In the genomic region with DNA sequence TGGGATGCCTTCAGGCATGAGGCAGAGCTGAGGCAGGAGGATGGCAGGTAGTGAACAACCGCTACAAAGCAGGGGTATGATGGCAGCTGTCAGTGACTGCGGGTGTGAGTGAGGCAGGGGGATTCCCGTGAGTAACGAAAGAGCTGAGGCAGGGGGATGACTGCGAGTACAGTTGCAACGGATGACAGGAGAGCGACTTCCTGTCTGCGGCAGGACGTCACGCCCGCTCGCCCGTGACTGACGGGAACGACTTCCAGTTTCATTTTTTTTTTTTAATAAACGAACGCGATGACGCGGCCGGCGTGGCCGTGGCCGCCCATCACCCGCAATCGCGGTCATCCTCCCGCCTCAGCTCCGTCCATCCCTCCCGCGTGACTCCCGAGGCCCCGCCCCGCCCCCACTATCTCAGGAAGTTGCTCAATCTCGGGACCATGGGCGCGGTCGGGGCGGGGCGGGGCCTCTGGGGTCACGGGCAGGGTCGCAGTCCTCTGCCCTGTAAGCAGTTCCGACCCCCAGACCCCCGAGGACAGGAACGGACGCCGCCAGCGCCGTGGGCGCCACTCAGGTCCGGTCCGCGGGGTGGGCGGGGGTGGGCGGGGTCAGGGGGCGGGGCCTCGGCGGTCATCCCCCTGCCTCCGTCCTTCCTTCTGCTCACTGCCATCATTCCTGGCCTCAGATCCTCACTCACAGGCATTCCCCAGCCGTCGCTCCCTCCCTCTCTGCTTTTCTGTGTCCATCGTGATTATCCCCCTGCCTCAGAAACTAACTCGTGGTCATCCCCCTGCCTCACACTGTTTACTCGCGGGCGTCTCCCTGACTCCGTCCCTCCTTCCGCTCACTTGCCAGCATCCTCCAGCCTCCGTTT, we compare ENCODE assay signal across 8 mouse cellular contexts. TPM values are rescaled to one million over a fixed set of nuclear protein-coding genes. Genes with fewer than 3 reads are reported as not detected.
DNase-seq lines count a peak whose midpoint lies in the region; ATAC-seq lines count a peak whose summit lies in the region.

Gene Il3ra (plus strand): TSS at position 328 of the 865 bp plus-strand sequence.

- WGBS in limb, embryonic 10.5 days: 3% methylated on average over 67 of the region's 69 CpGs
- 5% methylated on average over 61 of the region's 69 CpGs for WGBS in midbrain, embryonic 11.5 days

- H3K4me1 ChIP-seq in limb, embryonic 10.5 days: peaks cover 4% of the 10 kb centered on the region; the same call in 1 of the 2 replicates
- H3K4me1 ChIP-seq in midbrain, embryonic 11.5 days (ENCODE audit: control insufficient read depth, insufficient read depth, low read length): no peaks in the 10 kb centered on the region; the same call in 1 of the 2 replicates

- H3K27me3 ChIP-seq in limb, embryonic 10.5 days (ENCODE audit: low read depth, poor library complexity, severe bottlenecking): no peaks in the 10 kb centered on the region
- H3K27me3 ChIP-seq in midbrain, embryonic 11.5 days (ENCODE audit: control insufficient read depth, insufficient read depth, low read length): no peaks in the 10 kb centered on the region

- H3K27ac ChIP-seq in limb, embryonic 10.5 days: peak within 1 kb of the TSS; percentile 89
- peak within 1 kb of the TSS; percentile 20; the same call in 1 of the 2 replicates for H3K27ac ChIP-seq in midbrain, embryonic 11.5 days (ENCODE audit: low read depth, low read length)

- DNase-seq in adipocyte (ENCODE audit: low spot score): peak; percentile 61
- DNase-seq in gastrocnemius, postnatal 25 days: peak; percentile 73
- peak; percentile 79 for DNase-seq in limb, embryonic 10.5 days (ENCODE audit: low spot score)
- peak; percentile 97 for DNase-seq in midbrain, embryonic 11.5 days (ENCODE audit: low spot score, missing footprints)
- peak; percentile 58 for DNase-seq in spleen, adult 12 weeks (ENCODE audit: low spot score)
- no peak for DNase-seq in c-Kit-positive CD71-positive TER-119-positive erythroid progenitor cells, embryonic 14.5 days (ENCODE audit: low spot score)

- ATAC-seq in common myeloid progenitor, adult 5-6 weeks (replicated peaks; ENCODE audit: low read depth, poor library complexity, severe bottlenecking): peak; percentile 37
- ATAC-seq in inflammation-experienced regulatory T-cells, adult 6 months: peak; percentile 41
- ATAC-seq in midbrain, embryonic 11.5 days (ENCODE audit: low FRiP score): peak; percentile 59

- H3K9ac ChIP-seq in midbrain, embryonic 11.5 days (ENCODE audit: low read length): peak within 1 kb of the TSS; percentile 63

- peak within 1 kb of the TSS; percentile 59 for H3K4me2 ChIP-seq in midbrain, embryonic 11.5 days

- peak within 1 kb of the TSS; percentile 70 for H3K4me3 ChIP-seq in limb, embryonic 10.5 days
- H3K4me3 ChIP-seq in midbrain, embryonic 11.5 days (ENCODE audit: low read depth, low read length): peak within 1 kb of the TSS; percentile 65

- H3K36me3 ChIP-seq in limb, embryonic 10.5 days: peaks cover 34% of the 10 kb centered on the region
- H3K36me3 ChIP-seq in midbrain, embryonic 11.5 days (ENCODE audit: control insufficient read depth, insufficient read depth, low read length): 0 out of 2 replicates have a peak, but pooled peaks cover 2% of the 10 kb centered on the region

- peaks cover 38% of the 10 kb centered on the region for H3K9me3 ChIP-seq in limb, embryonic 10.5 days (replicated peaks)
- peaks cover 43% of the 10 kb centered on the region for H3K9me3 ChIP-seq in midbrain, embryonic 11.5 days (ENCODE audit: control insufficient read depth, low read length)

RNA-seq across cellular contexts. Expression of gene Il3ra, which starts in this region (rescaled TPM):
- total RNA-seq in common myeloid progenitor, adult 5-6 weeks (2017): 29.0 and 30.0 TPM in 2 replicates
- total RNA-seq in gastrocnemius, postnatal 25 days (2021): 1 to 10 TPM; 2.0 to 4.0 TPM
- polyA plus RNA-seq in inflammation-experienced regulatory T-cells, adult 6 months (2017; shearing (Covaris generic)): 1 to 10 TPM; 3.6 to 10.0 (median 4.1) TPM
- polyA plus RNA-seq in limb, embryonic 10.5 days (2016; fragmentation: Nextera tagmentation; extraction: Ambion mirVana): 2.9 and 4.1 TPM in 2 replicates
- 2.4 and 2.7 TPM in 2 replicates for polyA plus RNA-seq in midbrain, embryonic 11.5 days (2014; fragmentation: Nextera tagmentation; extraction: Ambion mirVana)
